Mouse (Mus musculus): ENCODE results near the gene Iqgap1. TPM values are rescaled to one million over a fixed set of nuclear protein-coding genes. Genes with fewer than 3 reads are reported as not detected.

Iqgap1 gene
- polyA plus RNA-seq, 1 experiment from 2014 or later, result 58.0 TPM

DNA sequence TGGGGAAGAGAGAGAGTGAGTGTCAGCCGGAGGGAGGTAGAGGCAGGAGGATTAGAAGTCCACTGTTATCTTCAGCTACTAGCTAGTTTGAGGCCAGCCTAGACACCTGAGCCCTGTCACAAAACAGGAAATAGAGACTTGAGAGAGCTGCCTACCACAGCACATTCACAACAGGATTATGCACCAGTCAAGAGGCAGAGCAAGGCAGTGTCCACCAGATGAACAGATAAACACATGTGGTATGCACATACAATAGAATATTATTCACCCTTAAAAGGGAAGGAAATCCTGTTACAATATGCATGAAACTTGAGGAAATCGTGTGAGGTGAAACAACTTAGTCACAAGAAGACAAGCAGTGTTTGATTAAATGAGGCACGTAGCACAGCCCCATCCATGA is 153.5 kb downstream of the Iqgap1 start:
- DNase-seq (ENCODE audit: low spot score), result no peak
- ATAC-seq (ENCODE audit: low FRiP score, low TSS enrichment), result no peak
- Histone ChIP-seq H3K4me2 (replicated peaks; ENCODE audit: low read depth) (no peak overlapping the region), H3K27me3 (ENCODE audit: control insufficient read depth, insufficient read depth, low read length) (no peaks in the 10 kb centered on the region), H3K9me3 (ENCODE audit: control insufficient read depth, low read length) (no peaks in the 10 kb centered on the region), H3K9ac (ENCODE audit: low read length) (no peak overlapping the region), H3K4me1 (replicated peaks; ENCODE audit: control insufficient read depth, insufficient read depth) (no peaks in the 10 kb centered on the region), H3K36me3 (ENCODE audit: control insufficient read depth, insufficient read depth, low read length) (peaks cover 3% of the 10 kb centered on the region; the same call in 1 of the 2 replicates), H3K27ac (replicated peaks) (no peak overlapping the region), H3K4me3 (ENCODE audit: low read depth, low read length) (no peak overlapping the region)
- TF ChIP-seq CTCF (IDR thresholded peaks at IDR 0.05; ENCODE audit: low read depth) (no peak), EP300 (optimal IDR thresholded peaks at IDR 0.05) (no peak)
- 64% methylated on average over 3 of the region's 3 CpGs for WGBS

GRCm38 (mm10) chr7:80670889-80671288 is 154.9 kb downstream of the Iqgap1 start:
- Histone ChIP-seq H3K27ac (replicated peaks) (no peak overlapping the region), H3K4me1 (replicated peaks; ENCODE audit: control insufficient read depth, insufficient read depth) (peaks cover 3% of the 10 kb centered on the region; the same call in 1 of the 2 replicates), H3K9me3 (ENCODE audit: control insufficient read depth, low read length) (no peaks in the 10 kb centered on the region), H3K4me3 (ENCODE audit: low read depth, low read length) (no peak overlapping the region), H3K4me2 (replicated peaks; ENCODE audit: low read depth) (no peak overlapping the region), H3K9ac (ENCODE audit: low read length) (no peak overlapping the region), H3K36me3 (ENCODE audit: control insufficient read depth, insufficient read depth, low read length) (no peaks in the 10 kb centered on the region), H3K27me3 (ENCODE audit: control insufficient read depth, insufficient read depth, low read length) (no peaks in the 10 kb centered on the region)
- no peak for TF ChIP-seq EP300 (optimal IDR thresholded peaks at IDR 0.05)
- TF ChIP-seq CTCF (IDR thresholded peaks at IDR 0.05; ENCODE audit: low read depth), result no peak
- no peak for ATAC-seq (ENCODE audit: low FRiP score, low TSS enrichment)
- WGBS, result 81% methylated on average over 6 of the region's 6 CpGs
- DNase-seq (ENCODE audit: low spot score), result no peak

- TF ChIP-seq EP300 (optimal IDR thresholded peaks at IDR 0.05) (no peak), CTCF (IDR thresholded peaks at IDR 0.05; ENCODE audit: low read depth) (no peak)
- H3K36me3 ChIP-seq (ENCODE audit: control insufficient read depth, insufficient read depth, low read length), result no peaks in the 10 kb centered on the region
- H3K4me2 ChIP-seq (replicated peaks; ENCODE audit: low read depth), result no peak overlapping the region
- H3K27me3 ChIP-seq (ENCODE audit: control insufficient read depth, insufficient read depth, low read length), result no peaks in the 10 kb centered on the region
- no peak overlapping the region for H3K9ac ChIP-seq (ENCODE audit: low read length)
- H3K9me3 ChIP-seq (ENCODE audit: control insufficient read depth, low read length), result no peaks in the 10 kb centered on the region
- DNase-seq (ENCODE audit: low spot score) (no peak), ATAC-seq (ENCODE audit: low FRiP score, low TSS enrichment) (no peak)
- 34% methylated on average over 11 of the region's 11 CpGs for WGBS
- peak overlapping the region; percentile 63; the same call in 1 of the 2 replicates for H3K27ac ChIP-seq (replicated peaks)
- H3K4me3 ChIP-seq (ENCODE audit: low read depth, low read length), result no peak overlapping the region
- peaks cover 3% of the 10 kb centered on the region; the same call in 1 of the 2 replicates for H3K4me1 ChIP-seq (replicated peaks; ENCODE audit: control insufficient read depth, insufficient read depth)
Observed at GRCm38 (mm10) chr7:80667190-80667589, 158.6 kb downstream of the Iqgap1 start.

GRCm38 (mm10) chr7:80666198-80666915 is 159.4 kb downstream of the Iqgap1 start:
- Histone ChIP-seq H3K9ac (ENCODE audit: low read length) (no peak overlapping the region), H3K4me3 (ENCODE audit: low read depth, low read length) (no peak overlapping the region), H3K27me3 (ENCODE audit: control insufficient read depth, insufficient read depth, low read length) (no peaks in the 10 kb centered on the region), H3K4me2 (replicated peaks; ENCODE audit: low read depth) (no peak overlapping the region), H3K4me1 (replicated peaks; ENCODE audit: control insufficient read depth, insufficient read depth) (peaks cover 3% of the 10 kb centered on the region; the same call in 1 of the 2 replicates), H3K36me3 (ENCODE audit: control insufficient read depth, insufficient read depth, low read length) (no peaks in the 10 kb centered on the region), H3K9me3 (ENCODE audit: control insufficient read depth, low read length) (no peaks in the 10 kb centered on the region), H3K27ac (replicated peaks) (peak overlapping the region; percentile 63; the same call in 1 of the 2 replicates)
- WGBS, result 38% methylated on average over 10 of the region's 10 CpGs
- no peak for ATAC-seq (ENCODE audit: low FRiP score, low TSS enrichment)
- TF ChIP-seq EP300 (optimal IDR thresholded peaks at IDR 0.05), result no peak
- TF ChIP-seq CTCF (IDR thresholded peaks at IDR 0.05; ENCODE audit: low read depth), result no peak
- no peak for DNase-seq (ENCODE audit: low spot score)

Other genes with a start within 250 kb of the Iqgap1 start
- 8.8 and 10.1 TPM in 2 replicates for gene Crtc3, start 137.1 kb downstream of the Iqgap1 start, polyA plus RNA-seq (2015; fragmentation: Nextera tagmentation; extraction: Ambion mirVana)
- 0.63 and 0.76 TPM in 2 replicates for gene Zscan2, start 34.9 kb upstream of the Iqgap1 start, polyA plus RNA-seq (2015; fragmentation: Nextera tagmentation; extraction: Ambion mirVana)
- gene Wdr73, start 75.3 kb upstream of the Iqgap1 start, polyA plus RNA-seq (2015; fragmentation: Nextera tagmentation; extraction: Ambion mirVana), result 16.8 and 16.9 TPM in 2 replicates
- 1.9 and 3.3 TPM in 2 replicates for gene Nmb, start 79.1 kb upstream of the Iqgap1 start, polyA plus RNA-seq (2015; fragmentation: Nextera tagmentation; extraction: Ambion mirVana)
- gene Sec11a, start 121.8 kb upstream of the Iqgap1 start, polyA plus RNA-seq (2015; fragmentation: Nextera tagmentation; extraction: Ambion mirVana), result 167 and 168 TPM in 2 replicates
- gene Zfp592, start 167.7 kb upstream of the Iqgap1 start, polyA plus RNA-seq (2015; fragmentation: Nextera tagmentation; extraction: Ambion mirVana), result 3.0 and 4.6 TPM in 2 replicates
- 0.11 and 0.15 TPM in 2 replicates for gene Alpk3, start 231.6 kb upstream of the Iqgap1 start, polyA plus RNA-seq (2015; fragmentation: Nextera tagmentation; extraction: Ambion mirVana)

All from stomach, postnatal 0 days (tissue).